Mouse (Mus musculus): Measurements from ENCODE around the gene Lamc2. TPM values are rescaled to one million over a fixed set of nuclear protein-coding genes. Genes with fewer than 3 reads are reported as not detected.

The Lamc2 gene
- polyA plus RNA-seq, 2 experiments = 4.9 to 10.6 TPM

- Histone ChIP-seq H3K4me3 (replicated peaks; ENCODE audit: low read length) (no peak overlapping the region), H3K4me2 (replicated peaks; ENCODE audit: low read depth, low read length, severe bottlenecking) (no peak overlapping the region), H3K9ac (ENCODE audit: low read depth, low read length, severe bottlenecking) (no peak overlapping the region), H3K4me1 (ENCODE audit: control insufficient read depth, insufficient read depth, low read length) (no peaks in the 10 kb centered on the region), H3K9me3 (ENCODE audit: control insufficient read depth, low read length) (no peaks in the 10 kb centered on the region), H3K27ac (replicated peaks; ENCODE audit: low read depth, low read length) (no peak overlapping the region), H3K27me3 (ENCODE audit: control insufficient read depth, insufficient read depth, low read length) (no peaks in the 10 kb centered on the region), H3K36me3 (ENCODE audit: control insufficient read depth, insufficient read depth, low read length) (no peaks in the 10 kb centered on the region)
- DNase-seq (ENCODE audit: low spot score) (peak; percentile 4), ATAC-seq (ENCODE audit: low FRiP score, low read depth) (no peak; the same call in 1 of the 2 replicates)
- no peak for TF ChIP-seq POLR2A (IDR thresholded peaks at IDR 0.05; ENCODE audit: borderline replicate concordance, extremely low read depth, insufficient read depth, insufficient read length)
- 34% methylated on average over 4 of the region's 4 CpGs for WGBS
Observed at GRCm38 (mm10) chr1:153210992-153211391, 24.7 kb upstream of the Lamc2 start.

- H3K9me3 ChIP-seq (ENCODE audit: control insufficient read depth, low read length) = no peaks in the 10 kb centered on the region
- no peak for DNase-seq (ENCODE audit: low spot score)
- 80% methylated on average over 2 of the region's 2 CpGs for WGBS
- H3K27me3 ChIP-seq (ENCODE audit: control insufficient read depth, insufficient read depth, low read length) = no peaks in the 10 kb centered on the region
- no peaks in the 10 kb centered on the region for H3K4me1 ChIP-seq (ENCODE audit: control insufficient read depth, insufficient read depth, low read length)
- no peak for ATAC-seq (ENCODE audit: low FRiP score, low read depth)
- H3K9ac ChIP-seq (ENCODE audit: low read depth, low read length, severe bottlenecking) = no peak overlapping the region
- no peak overlapping the region for H3K27ac ChIP-seq (replicated peaks; ENCODE audit: low read depth, low read length)
- H3K4me2 ChIP-seq (replicated peaks; ENCODE audit: low read depth, low read length, severe bottlenecking) = no peak overlapping the region
- TF ChIP-seq POLR2A (IDR thresholded peaks at IDR 0.05; ENCODE audit: borderline replicate concordance, extremely low read depth, insufficient read depth, insufficient read length) = no peak
- H3K4me3 ChIP-seq (replicated peaks; ENCODE audit: low read length) = no peak overlapping the region
- no peaks in the 10 kb centered on the region for H3K36me3 ChIP-seq (ENCODE audit: control insufficient read depth, insufficient read depth, low read length)
Observed at GRCm38 (mm10) chr1:153210198-153210597, 24.0 kb upstream of the Lamc2 start.

GRCm38 (mm10) chr1:153202195-153202594 is 15.9 kb upstream of the Lamc2 start:
- ATAC-seq (ENCODE audit: low FRiP score, low read depth) = no peak
- Histone ChIP-seq H3K9me3 (ENCODE audit: control insufficient read depth, low read length) (no peaks in the 10 kb centered on the region), H3K4me1 (ENCODE audit: control insufficient read depth, insufficient read depth, low read length) (peaks cover 6% of the 10 kb centered on the region; the same call in 1 of the 2 replicates), H3K27me3 (ENCODE audit: control insufficient read depth, insufficient read depth, low read length) (no peaks in the 10 kb centered on the region), H3K4me3 (replicated peaks; ENCODE audit: low read length) (no peak overlapping the region), H3K27ac (replicated peaks; ENCODE audit: low read depth, low read length) (no peak overlapping the region), H3K4me2 (replicated peaks; ENCODE audit: low read depth, low read length, severe bottlenecking) (no peak overlapping the region), H3K36me3 (ENCODE audit: control insufficient read depth, insufficient read depth, low read length) (no peaks in the 10 kb centered on the region), H3K9ac (ENCODE audit: low read depth, low read length, severe bottlenecking) (no peak overlapping the region)
- no peak for DNase-seq (ENCODE audit: low spot score)
- 63% methylated on average over 8 of the region's 8 CpGs for WGBS
- no peak for TF ChIP-seq POLR2A (IDR thresholded peaks at IDR 0.05; ENCODE audit: borderline replicate concordance, extremely low read depth, insufficient read depth, insufficient read length)

- Histone ChIP-seq H3K36me3 (ENCODE audit: control insufficient read depth, insufficient read depth, low read length) (no peaks in the 10 kb centered on the region), H3K9ac (ENCODE audit: low read depth, low read length, severe bottlenecking) (no peak overlapping the region), H3K4me2 (replicated peaks; ENCODE audit: low read depth, low read length, severe bottlenecking) (no peak overlapping the region), H3K4me1 (ENCODE audit: control insufficient read depth, insufficient read depth, low read length) (peaks cover 6% of the 10 kb centered on the region; the same call in 1 of the 2 replicates), H3K27ac (replicated peaks; ENCODE audit: low read depth, low read length) (0 out of 2 replicates have a peak overlapping the region, but pooled peaks have one; percentile 27), H3K9me3 (ENCODE audit: control insufficient read depth, low read length) (no peaks in the 10 kb centered on the region), H3K27me3 (ENCODE audit: control insufficient read depth, insufficient read depth, low read length) (no peaks in the 10 kb centered on the region), H3K4me3 (replicated peaks; ENCODE audit: low read length) (no peak overlapping the region)
- WGBS = 42% methylated on average over 14 of the region's 14 CpGs
- ATAC-seq (ENCODE audit: low FRiP score, low read depth) (no peak), DNase-seq (ENCODE audit: low spot score) (no peak)
- TF ChIP-seq POLR2A (IDR thresholded peaks at IDR 0.05; ENCODE audit: borderline replicate concordance, extremely low read depth, insufficient read depth, insufficient read length) = no peak
Observed at GRCm38 (mm10) chr1:153201448-153201847, 15.2 kb upstream of the Lamc2 start.

GRCm38 (mm10) chr1:153197316-153197850 is 11.1 kb upstream of the Lamc2 start:
- no peak for TF ChIP-seq POLR2A (IDR thresholded peaks at IDR 0.05; ENCODE audit: borderline replicate concordance, extremely low read depth, insufficient read depth, insufficient read length)

More at GRCm38 (mm10) chr1:153197316-153197850, 11.1 kb upstream of the Lamc2 start:
- ATAC-seq (ENCODE audit: low FRiP score, low read depth) = no peak
- no peaks in the 10 kb centered on the region for H3K9me3 ChIP-seq (ENCODE audit: control insufficient read depth, low read length)
- no peaks in the 10 kb centered on the region for H3K27me3 ChIP-seq (ENCODE audit: control insufficient read depth, insufficient read depth, low read length)
- no peak overlapping the region for H3K4me2 ChIP-seq (replicated peaks; ENCODE audit: low read depth, low read length, severe bottlenecking)
- no peak for DNase-seq (ENCODE audit: low spot score)
- peaks cover 6% of the 10 kb centered on the region for H3K4me1 ChIP-seq (ENCODE audit: control insufficient read depth, insufficient read depth, low read length)
- no peak overlapping the region for H3K4me3 ChIP-seq (replicated peaks; ENCODE audit: low read length)
- WGBS = 88% methylated on average over 3 of the region's 3 CpGs
- no peak overlapping the region for H3K27ac ChIP-seq (replicated peaks; ENCODE audit: low read depth, low read length)
- no peak overlapping the region for H3K9ac ChIP-seq (ENCODE audit: low read depth, low read length, severe bottlenecking)
- H3K36me3 ChIP-seq (ENCODE audit: control insufficient read depth, insufficient read depth, low read length) = no peaks in the 10 kb centered on the region

Data from limb, embryonic 14.5 days (tissue).